Mouse (Mus musculus): ENCODE measurements around the gene Bbc3.

The Bbc3 gene

DNA sequence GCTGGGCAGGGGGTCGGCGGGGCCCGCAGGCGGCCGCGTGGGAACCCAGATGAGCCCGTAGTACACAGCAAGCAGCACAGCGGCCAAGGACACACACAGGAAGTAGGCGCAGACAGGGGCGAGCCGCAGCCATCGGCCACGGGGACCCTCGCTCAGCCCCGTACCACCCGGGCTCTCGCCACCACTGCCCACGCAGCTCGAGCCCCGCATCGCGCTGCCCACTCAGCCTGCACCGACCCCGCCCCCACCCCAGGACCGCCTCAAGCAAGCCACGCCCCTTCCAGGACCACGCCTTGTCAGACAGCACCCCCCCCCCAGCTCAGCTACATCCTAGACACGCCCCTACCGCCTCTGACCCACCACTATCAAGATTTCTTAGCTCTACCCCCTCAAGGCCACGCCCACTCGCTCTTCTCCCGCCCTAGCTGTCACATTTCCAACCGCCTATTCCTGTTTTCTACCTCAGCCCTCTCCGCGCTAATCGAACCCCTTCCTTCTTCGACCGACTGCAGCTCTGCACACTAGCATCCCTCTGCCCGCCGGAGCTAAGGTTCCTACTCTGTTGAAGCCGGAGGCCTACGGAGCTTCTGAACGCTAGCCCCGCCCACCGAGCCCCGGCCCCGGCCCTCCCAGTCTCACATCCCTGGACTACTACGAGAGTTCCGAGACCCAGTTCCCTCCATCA is 35.0 kb upstream of the Bbc3 start, which contains the start of gene Inafm1:
Gene Inafm1, minus strand, starts transcription at position 537 of the 685 bp plus-strand sequence.
- H3K36me3 ChIP-seq (ENCODE audit: insufficient read depth, low read length): peaks cover 33% of the 10 kb centered on the region
- peak within 1 kb of the TSS; percentile 90 for H3K4me3 ChIP-seq (replicated peaks; ENCODE audit: low read length)
- no peaks in the 10 kb centered on the region for H3K9me3 ChIP-seq (ENCODE audit: low read length)
- peaks cover 26% of the 10 kb centered on the region for H3K4me1 ChIP-seq (replicated peaks; ENCODE audit: low read depth, low read length)
- TF ChIP-seq NANOG (IDR thresholded peaks at IDR 0.05; ENCODE audit: borderline replicate concordance, low read length): no peak
- TF ChIP-seq POU5F1 (IDR thresholded peaks at IDR 0.05; ENCODE audit: borderline replicate concordance, low read length): no peak
- TF ChIP-seq CTCF (conservative IDR thresholded peaks at IDR 0.05; ENCODE audit: low read length): no peak
- peaks cover 34% of the 10 kb centered on the region for H3K27me3 ChIP-seq (ENCODE audit: insufficient read depth, low read length)

DNA sequence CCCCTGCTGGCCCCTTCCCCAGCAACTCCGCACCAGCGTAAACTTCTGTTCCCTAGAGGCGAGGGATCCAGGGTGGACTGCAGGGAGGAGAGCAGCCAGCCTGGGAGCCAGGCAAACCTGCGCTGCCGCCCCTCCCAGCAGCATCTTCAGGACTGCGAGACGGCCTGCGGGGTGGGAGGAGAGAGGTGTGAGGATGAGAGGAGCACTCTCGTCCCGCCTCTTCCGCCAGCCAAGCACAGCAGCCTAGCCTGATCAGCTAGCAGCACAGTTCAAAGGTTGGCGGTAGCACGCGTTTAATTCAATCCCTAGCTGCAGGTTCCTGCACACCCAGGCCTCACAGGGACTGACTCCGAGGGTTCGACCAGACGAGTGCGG is 34.4 kb upstream of the Bbc3 start:
- Histone ChIP-seq H3K27me3 (ENCODE audit: insufficient read depth, low read length) (peaks cover 32% of the 10 kb centered on the region), H3K4me1 (replicated peaks; ENCODE audit: low read depth, low read length) (peaks cover 32% of the 10 kb centered on the region), H3K4me3 (replicated peaks; ENCODE audit: low read length) (peak overlapping the region; percentile 90), H3K9me3 (ENCODE audit: low read length) (no peaks in the 10 kb centered on the region), H3K36me3 (ENCODE audit: insufficient read depth, low read length) (peaks cover 38% of the 10 kb centered on the region)
- no peak for TF ChIP-seq POU5F1 (IDR thresholded peaks at IDR 0.05; ENCODE audit: borderline replicate concordance, low read length)
- no peak for TF ChIP-seq NANOG (IDR thresholded peaks at IDR 0.05; ENCODE audit: borderline replicate concordance, low read length)
- TF ChIP-seq CTCF (conservative IDR thresholded peaks at IDR 0.05; ENCODE audit: low read length): no peak

DNA sequence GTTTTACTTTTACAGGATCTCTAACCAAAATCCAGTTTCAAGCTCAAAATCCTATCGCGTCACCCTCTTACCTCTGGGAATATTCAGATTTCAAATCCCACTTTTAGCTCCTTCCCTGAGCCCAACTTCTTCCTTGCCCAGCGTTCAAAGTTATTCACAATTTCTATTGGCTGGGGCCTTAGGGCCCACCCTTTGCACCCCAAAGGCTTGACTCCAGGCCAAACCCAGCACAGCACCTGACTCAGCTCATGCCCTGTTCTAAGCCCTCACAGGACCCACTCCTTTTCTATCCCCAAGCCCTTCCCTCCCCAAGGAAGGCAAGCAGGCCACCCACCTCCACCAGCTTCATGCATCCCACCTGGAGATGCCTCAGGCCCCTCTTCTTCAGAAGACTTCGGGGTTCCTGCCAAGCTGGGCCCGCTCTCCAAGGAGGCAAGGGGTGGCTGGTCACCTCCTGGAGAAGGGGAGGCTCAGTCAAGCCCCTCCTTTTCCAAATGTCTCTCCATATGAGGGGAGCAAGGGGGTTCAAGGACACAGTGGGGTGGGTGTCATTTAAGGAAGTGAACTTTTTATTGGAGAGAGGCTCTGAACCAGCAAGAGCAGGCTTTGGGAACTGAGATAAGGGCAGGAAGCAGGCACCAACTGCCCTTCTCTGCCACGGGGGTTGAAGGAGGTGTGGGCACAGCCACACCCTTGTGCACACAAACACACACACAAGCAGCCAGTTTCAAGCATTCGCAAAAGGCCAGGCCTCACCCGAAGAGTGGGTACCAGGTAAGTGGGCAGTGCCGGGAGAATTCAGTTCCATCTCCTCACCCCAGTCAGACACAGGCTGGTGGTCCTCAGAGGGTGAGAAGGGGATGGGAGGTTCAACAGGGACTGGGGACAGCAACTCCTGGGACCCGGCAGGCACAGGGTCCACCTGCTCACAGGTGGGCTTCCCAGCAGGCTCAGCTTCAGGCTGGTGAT is 33.0 kb upstream of the Bbc3 start:
- Histone ChIP-seq H3K4me3 (replicated peaks; ENCODE audit: low read length) (peak overlapping the region; percentile 90; the same call in 1 of the 2 replicates), H3K9me3 (ENCODE audit: low read length) (no peaks in the 10 kb centered on the region), H3K36me3 (ENCODE audit: insufficient read depth, low read length) (peaks cover 49% of the 10 kb centered on the region), H3K4me1 (replicated peaks; ENCODE audit: low read depth, low read length) (peaks cover 39% of the 10 kb centered on the region), H3K27me3 (ENCODE audit: insufficient read depth, low read length) (peaks cover 23% of the 10 kb centered on the region)
- no peak for TF ChIP-seq CTCF (conservative IDR thresholded peaks at IDR 0.05; ENCODE audit: low read length)
- TF ChIP-seq POU5F1 (IDR thresholded peaks at IDR 0.05; ENCODE audit: borderline replicate concordance, low read length): no peak
- TF ChIP-seq NANOG (IDR thresholded peaks at IDR 0.05; ENCODE audit: borderline replicate concordance, low read length): no peak

DNA sequence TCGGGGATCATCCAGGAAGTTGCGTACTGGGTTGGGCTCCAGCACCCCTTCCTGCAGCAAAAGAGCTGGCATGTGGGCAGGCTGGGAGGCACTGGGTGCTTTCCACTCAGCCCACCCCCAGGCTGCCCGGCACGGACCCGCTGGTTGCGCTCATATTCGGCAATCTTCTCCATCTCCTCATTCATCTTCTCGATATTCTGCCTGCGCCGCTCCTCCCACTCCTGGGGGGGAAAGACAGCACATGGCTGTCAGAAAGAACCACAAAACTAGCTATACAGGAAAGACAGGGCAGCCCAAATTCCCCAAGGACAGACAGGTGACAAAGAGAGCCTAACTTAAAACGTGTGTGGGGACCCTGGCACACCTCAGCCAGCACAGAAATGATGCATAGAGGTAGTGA is 27.5 kb upstream of the Bbc3 start:
- H3K4me1 ChIP-seq (replicated peaks; ENCODE audit: low read depth, low read length): peaks cover 52% of the 10 kb centered on the region
- TF ChIP-seq CTCF (conservative IDR thresholded peaks at IDR 0.05; ENCODE audit: low read length) (no peak), NANOG (IDR thresholded peaks at IDR 0.05; ENCODE audit: borderline replicate concordance, low read length) (no peak), POU5F1 (IDR thresholded peaks at IDR 0.05; ENCODE audit: borderline replicate concordance, low read length) (no peak)
- peak overlapping the region; percentile 53 for H3K4me3 ChIP-seq (replicated peaks; ENCODE audit: low read length)
- peaks cover 3% of the 10 kb centered on the region; the same call in 1 of the 2 replicates for H3K27me3 ChIP-seq (ENCODE audit: insufficient read depth, low read length)
- peaks cover 82% of the 10 kb centered on the region for H3K36me3 ChIP-seq (ENCODE audit: insufficient read depth, low read length)
- H3K9me3 ChIP-seq (ENCODE audit: low read length): no peaks in the 10 kb centered on the region

DNA sequence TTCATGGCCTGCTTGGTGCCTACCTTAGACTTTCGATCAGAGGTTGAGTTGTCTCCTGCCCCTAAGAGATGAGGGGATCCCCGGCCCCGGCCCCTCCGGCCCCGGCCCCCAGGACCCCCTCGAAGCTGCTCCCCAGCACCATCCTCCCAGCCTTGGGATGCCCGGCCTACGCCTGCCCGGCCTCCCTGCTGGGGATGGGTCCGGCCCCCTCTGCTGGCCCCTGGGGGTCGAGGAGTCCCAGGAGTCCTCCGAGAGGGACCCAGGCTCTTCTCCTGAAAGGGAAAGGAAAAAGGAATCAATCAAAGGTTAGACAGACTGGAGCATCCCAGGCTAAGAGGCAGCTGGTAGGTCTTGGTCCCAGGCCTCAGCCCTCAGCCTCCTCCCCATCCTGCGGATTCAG is 25.9 kb upstream of the Bbc3 start:
- TF ChIP-seq NANOG (IDR thresholded peaks at IDR 0.05; ENCODE audit: borderline replicate concordance, low read length) (no peak), CTCF (conservative IDR thresholded peaks at IDR 0.05; ENCODE audit: low read length) (no peak), POU5F1 (IDR thresholded peaks at IDR 0.05; ENCODE audit: borderline replicate concordance, low read length) (no peak)
- peaks cover 52% of the 10 kb centered on the region for H3K4me1 ChIP-seq (replicated peaks; ENCODE audit: low read depth, low read length)
- H3K27me3 ChIP-seq (ENCODE audit: insufficient read depth, low read length): peaks cover 3% of the 10 kb centered on the region; the same call in 1 of the 2 replicates
- H3K4me3 ChIP-seq (replicated peaks; ENCODE audit: low read length): no peak overlapping the region
- H3K36me3 ChIP-seq (ENCODE audit: insufficient read depth, low read length): peaks cover 66% of the 10 kb centered on the region
- no peaks in the 10 kb centered on the region for H3K9me3 ChIP-seq (ENCODE audit: low read length)

DNA sequence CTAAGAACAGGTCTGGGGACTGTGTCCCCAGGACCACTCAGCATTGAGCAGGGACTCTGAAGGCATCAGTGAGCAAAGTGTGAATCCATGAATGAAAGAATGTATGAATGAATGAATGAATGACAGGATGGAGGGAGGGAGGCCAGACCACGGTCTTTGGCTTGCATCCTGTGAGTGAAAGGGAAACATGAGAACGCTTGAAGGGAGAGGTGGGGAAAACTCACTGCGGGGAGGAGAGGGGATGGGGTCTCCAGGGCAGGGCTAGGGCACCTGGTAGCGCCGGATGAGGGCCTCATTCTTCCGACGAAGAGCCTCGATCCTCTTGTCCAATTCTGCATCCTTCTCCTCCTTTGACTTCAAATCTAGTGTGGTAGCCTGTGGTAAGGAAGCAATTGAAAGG is 24.2 kb upstream of the Bbc3 start:
- no peak for TF ChIP-seq POU5F1 (IDR thresholded peaks at IDR 0.05; ENCODE audit: borderline replicate concordance, low read length)
- no peak for TF ChIP-seq NANOG (IDR thresholded peaks at IDR 0.05; ENCODE audit: borderline replicate concordance, low read length)
- no peak for TF ChIP-seq CTCF (conservative IDR thresholded peaks at IDR 0.05; ENCODE audit: low read length)
- Histone ChIP-seq H3K4me1 (replicated peaks; ENCODE audit: low read depth, low read length) (peaks cover 44% of the 10 kb centered on the region), H3K4me3 (replicated peaks; ENCODE audit: low read length) (no peak overlapping the region), H3K36me3 (ENCODE audit: insufficient read depth, low read length) (peaks cover 50% of the 10 kb centered on the region), H3K9me3 (ENCODE audit: low read length) (peaks cover 1% of the 10 kb centered on the region; the same call in 1 of the 2 replicates), H3K27me3 (ENCODE audit: insufficient read depth, low read length) (peaks cover 3% of the 10 kb centered on the region; the same call in 1 of the 2 replicates)

DNA sequence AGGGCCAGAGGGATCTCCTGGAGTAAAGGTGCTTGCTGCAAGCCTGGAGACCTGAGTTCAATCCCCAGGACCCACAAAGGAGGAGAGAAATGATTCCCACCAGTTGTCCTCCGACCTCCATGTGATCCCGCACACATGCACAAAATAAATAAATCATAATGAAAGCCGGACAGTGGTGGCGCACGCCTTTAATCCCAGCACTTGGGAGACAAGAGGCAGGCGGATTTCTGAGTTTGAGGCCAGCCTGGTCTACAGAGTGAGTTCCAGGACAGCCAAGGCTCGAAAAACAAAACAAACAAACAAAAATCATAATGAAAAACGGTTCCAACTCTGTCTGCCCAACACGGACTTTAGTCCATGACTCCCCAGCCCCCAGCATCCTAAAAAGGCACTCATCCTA is 23.3 kb upstream of the Bbc3 start:
- peaks cover 41% of the 10 kb centered on the region for H3K4me1 ChIP-seq (replicated peaks; ENCODE audit: low read depth, low read length)
- TF ChIP-seq CTCF (conservative IDR thresholded peaks at IDR 0.05; ENCODE audit: low read length): no peak
- TF ChIP-seq POU5F1 (IDR thresholded peaks at IDR 0.05; ENCODE audit: borderline replicate concordance, low read length): no peak
- TF ChIP-seq NANOG (IDR thresholded peaks at IDR 0.05; ENCODE audit: borderline replicate concordance, low read length): no peak
- H3K36me3 ChIP-seq (ENCODE audit: insufficient read depth, low read length): peaks cover 43% of the 10 kb centered on the region
- peaks cover 3% of the 10 kb centered on the region; the same call in 1 of the 2 replicates for H3K9me3 ChIP-seq (ENCODE audit: low read length)
- peaks cover 3% of the 10 kb centered on the region; the same call in 1 of the 2 replicates for H3K27me3 ChIP-seq (ENCODE audit: insufficient read depth, low read length)
- peak overlapping the region; percentile 84 for H3K4me3 ChIP-seq (replicated peaks; ENCODE audit: low read length)

DNA sequence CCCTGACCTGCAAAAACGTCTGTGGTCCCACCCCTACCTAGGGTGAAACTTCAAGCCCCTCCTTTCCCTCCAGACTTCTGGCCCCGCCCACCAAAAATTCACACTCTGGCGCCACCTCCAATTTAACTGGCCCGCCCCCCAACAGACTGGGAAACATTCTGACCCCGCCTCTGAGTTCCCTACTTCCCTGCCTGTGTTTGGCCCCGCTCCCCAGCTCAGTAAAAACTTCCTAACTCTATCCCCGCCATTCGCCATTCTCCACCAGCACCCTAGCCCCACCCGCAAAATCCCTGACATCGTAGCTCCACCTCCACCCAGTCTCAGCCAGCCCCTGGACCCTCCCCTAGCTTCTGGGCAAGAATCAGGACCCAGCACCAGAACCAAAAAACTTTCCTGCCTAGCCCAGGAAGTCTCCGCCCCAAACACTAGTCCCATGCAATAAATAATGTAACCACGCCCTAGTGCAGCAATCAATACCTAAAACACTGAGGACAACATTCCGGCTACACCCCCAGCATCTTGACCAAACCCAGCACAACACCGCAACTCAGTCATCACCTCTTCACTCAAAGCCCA is 22.7 kb upstream of the Bbc3 start:
- H3K27me3 ChIP-seq (ENCODE audit: insufficient read depth, low read length): peaks cover 3% of the 10 kb centered on the region; the same call in 1 of the 2 replicates
- peak overlapping the region; percentile 84 for H3K4me3 ChIP-seq (replicated peaks; ENCODE audit: low read length)
- H3K36me3 ChIP-seq (ENCODE audit: insufficient read depth, low read length): peaks cover 38% of the 10 kb centered on the region
- TF ChIP-seq POU5F1 (IDR thresholded peaks at IDR 0.05; ENCODE audit: borderline replicate concordance, low read length) (no peak), CTCF (conservative IDR thresholded peaks at IDR 0.05; ENCODE audit: low read length) (no peak), NANOG (IDR thresholded peaks at IDR 0.05; ENCODE audit: borderline replicate concordance, low read length) (no peak)
- H3K4me1 ChIP-seq (replicated peaks; ENCODE audit: low read depth, low read length): peaks cover 36% of the 10 kb centered on the region
- peaks cover 3% of the 10 kb centered on the region; the same call in 1 of the 2 replicates for H3K9me3 ChIP-seq (ENCODE audit: low read length)

All from E14TG2a.4 (cell line).